Mouse (Mus musculus) kidney, postnatal 10 days (tissue): ENCODE measurements around the gene Macc1.
A peak's percentile ranks its signal among the peaks of the same experiment; 100 is the strongest.
"Not testable (repeated sequence)": the region's sequence is repeated elsewhere in the genome, so short reads cannot be mapped to it uniquely, and the experiment has no call there.

Experiments
- DNase-seq: peaks from one replicate; pipeline ENCODE4 v3.0.0; 2021; ENCODE audit warnings: mixed read lengths

Macc1 gene

GRCm38 (mm10) chr12:119313970-119314369 is at the start of gene Macc1:
Macc1 (plus strand) TSS chr12:119314270.
- no peak for DNase-seq

GRCm38 (mm10) chr12:119264506-119264905 is 49.6 kb upstream of the Macc1 start:
- DNase-seq, result no peak

GRCm38 (mm10) chr12:119268723-119269122 is 45.3 kb upstream of the Macc1 start:
- DNase-seq, result no peak

GRCm38 (mm10) chr12:119270036-119270435 is 44.0 kb upstream of the Macc1 start:
- DNase-seq, result no peak

GRCm38 (mm10) chr12:119271964-119272363 is 42.1 kb upstream of the Macc1 start:
- DNase-seq, result no peak

GRCm38 (mm10) chr12:119273605-119274004 is 40.5 kb upstream of the Macc1 start:
- DNase-seq, result no peak

- no peak for DNase-seq
Measured at GRCm38 (mm10) chr12:119276282-119276681, 37.8 kb upstream of the Macc1 start.

GRCm38 (mm10) chr12:119291618-119292017 is 22.5 kb upstream of the Macc1 start:
- no peak for DNase-seq

GRCm38 (mm10) chr12:119303618-119304017 is 10.5 kb upstream of the Macc1 start:
- no peak for DNase-seq

- no peak for DNase-seq
Measured at GRCm38 (mm10) chr12:119313014-119313763, 881 bp upstream of the Macc1 start.

- no peak for DNase-seq
Measured at GRCm38 (mm10) chr12:119318799-119319198, 4.7 kb downstream of the Macc1 start.

GRCm38 (mm10) chr12:119325400-119325799 is 11.3 kb downstream of the Macc1 start:
- peak; percentile 25 for DNase-seq

- no peak for DNase-seq
Measured at GRCm38 (mm10) chr12:119330644-119331043, 16.6 kb downstream of the Macc1 start.

GRCm38 (mm10) chr12:119333376-119333775 is 19.3 kb downstream of the Macc1 start:
- DNase-seq, result no peak

- not testable (repeated sequence) for DNase-seq
Measured at GRCm38 (mm10) chr12:119352579-119352978, 38.5 kb downstream of the Macc1 start.

- DNase-seq, result no peak
Measured at GRCm38 (mm10) chr12:119357418-119358241, 43.6 kb downstream of the Macc1 start.

GRCm38 (mm10) chr12:119358242-119358515 is 44.1 kb downstream of the Macc1 start:
- no peak for DNase-seq

- no peak for DNase-seq
Measured at GRCm38 (mm10) chr12:119365041-119365440, 51.0 kb downstream of the Macc1 start.

- DNase-seq, result no peak
Measured at GRCm38 (mm10) chr12:119369832-119370231, 55.8 kb downstream of the Macc1 start.

- DNase-seq, result no peak
Measured at GRCm38 (mm10) chr12:119372359-119372758, 58.3 kb downstream of the Macc1 start.

GRCm38 (mm10) chr12:119376879-119377278 is 62.8 kb downstream of the Macc1 start:
- DNase-seq, result no peak

- no peak for DNase-seq
Measured at GRCm38 (mm10) chr12:119381839-119382238, 67.8 kb downstream of the Macc1 start.

- DNase-seq, result no peak
Measured at GRCm38 (mm10) chr12:119386243-119386642, 72.2 kb downstream of the Macc1 start.

GRCm38 (mm10) chr12:119386650-119387049 is 72.6 kb downstream of the Macc1 start:
- DNase-seq, result no peak
